20 mouse cellular contexts compared by ENCODE assay signal in genomic region chr7:16971160-16971559, GRCm38 (mm10). TPM values are rescaled to one million over a fixed set of nuclear protein-coding genes. Genes with fewer than 3 reads are reported as not detected.
"Had no signal": no experiment of that assay in that cellular context is flagged by ENCODE, and none has a peak within 500 bp of the region (broad histone marks: within the 10 kb centered on the region; RNA-seq: fewer than 3 reads in every experiment).

No protein-coding gene starts in this region.

- H3K36me3 ChIP-seq: limb, embryonic 10.5 days; limb, embryonic 13.5 days; liver, embryonic 13.5 days; midbrain, embryonic 10.5 days; midbrain, embryonic 13.5 days had no signal

- H3K9ac ChIP-seq: limb, embryonic 13.5 days; liver, embryonic 13.5 days; midbrain, embryonic 13.5 days had no signal

- H3K4me2 ChIP-seq: limb, embryonic 13.5 days; liver, embryonic 13.5 days; midbrain, embryonic 13.5 days had no signal

- H3K4me3 ChIP-seq: layer of hippocampus, adult 2 months; limb, embryonic 10.5 days; limb, embryonic 13.5 days; liver, embryonic 13.5 days; megakaryocyte, embryonic 14.5 days; midbrain, embryonic 10.5 days; midbrain, embryonic 13.5 days; myocyte had no signal

- H3K27me3 ChIP-seq: limb, embryonic 13.5 days; liver, embryonic 13.5 days; megakaryocyte, embryonic 14.5 days; midbrain, embryonic 13.5 days had no signal

- H3K4me1 ChIP-seq: limb, embryonic 10.5 days; limb, embryonic 13.5 days; midbrain, embryonic 13.5 days had no signal

- H3K27ac ChIP-seq: kidney, postnatal 0 days; layer of hippocampus, adult 2 months; limb, embryonic 10.5 days; limb, embryonic 13.5 days; liver, embryonic 13.5 days; midbrain, embryonic 10.5 days; midbrain, embryonic 13.5 days had no signal

- ATAC-seq: midbrain, embryonic 13.5 days; midbrain, embryonic 16.5 days had no signal

- H3K9me3 ChIP-seq: limb, embryonic 10.5 days; limb, embryonic 13.5 days; liver, embryonic 13.5 days; midbrain, embryonic 13.5 days had no signal

- DNase-seq: kidney, adult 9 months; kidney, postnatal 25 days; layer of hippocampus, adult 9-11 months; liver, embryonic 13.5 days; lung, adult 2 months; thymus, adult 18-20 months; thymus, postnatal 36 days had no signal

RNA-seq across cellular contexts. Expression of gene Pnmal1, which starts 11.7 kb away (rescaled TPM):
- total RNA-seq: liver, adult 2 months; monocyte, adult 5-6 weeks had no signal
- polyA plus RNA-seq: liver, adult 2 months; lung, adult 2 months; spleen, adult 2 months had no signal

RNA-seq across cellular contexts. Expression of gene Gm42372, which starts 11.7 kb away (rescaled TPM):
- total RNA-seq: liver, adult 2 months had no signal
- polyA plus RNA-seq: liver, adult 2 months; myocyte; urinary bladder, adult 2 months had no signal

RNA-seq across cellular contexts. Expression of gene Pnmal2, which starts 26.7 kb away (rescaled TPM):
- total RNA-seq: monocyte, adult 5-6 weeks had no signal
